Mouse (Mus musculus): ENCODE data around the gene Hnrnpl.

Gene Hnrnpl

GRCm38 (mm10) chr7:28799994-28800393 is 8.3 kb upstream of the Hnrnpl start:
- CTCF ChIA-PET = interaction anchor here in 2 of 4 experiments (0.6 to 1.5 kb wide), 4 partner anchors 8 to 203 kb away, joined by 3 to 4 read pairs (median 3); partner anchors contain the start of gene Hnrnpl (in 1 of the 2)
- POLR2A ChIA-PET = interaction anchor here in 3 of 4 experiments (0.7 to 10.2 kb wide), 6 partner anchors 12 to 336 kb away, joined by 3 to 391 read pairs (median 12); partner anchors contain the start of genes Hnrnpl (in 2 of the 3) and Ech1 (in 1 of the 3)

GRCm38 (mm10) chr7:28801451-28801850 is 6.9 kb upstream of the Hnrnpl start:
- ChIA-PET CTCF (interaction anchor here in 2 of 4 experiments (0.6 to 2.5 kb wide), 4 partner anchors 9 to 60 kb away, joined by 3 to 14 read pairs (median 7); partner anchors contain the start of genes Mrps12 (in 1 of the 2) and Sars2 (in 1 of the 2)), POLR2A (interaction anchor here in 3 of 4 experiments (0.6 to 10.2 kb wide), 8 partner anchors 8 to 107 kb away, joined by 3 to 391 read pairs (median 4); partner anchors contain the start of gene Hnrnpl (in 2 of the 3))

GRCm38 (mm10) chr7:28801901-28802670 is 6.3 kb upstream of the Hnrnpl start:
- POLR2A ChIA-PET = interaction anchor here (0.6 to 10.2 kb wide), 15 partner anchors 8 to 163 kb away, joined by 3 to 391 read pairs (median 4); partner anchors contain the start of gene Hnrnpl (in 2 of the 4)
- CTCF ChIA-PET = interaction anchor here in 2 of 4 experiments (0.6 to 2.5 kb wide), 5 partner anchors 8 to 333 kb away, joined by 3 to 14 read pairs (median 6); partner anchors contain the start of genes Mrps12 (in 1 of the 2) and Sars2 (in 1 of the 2)

DNA sequence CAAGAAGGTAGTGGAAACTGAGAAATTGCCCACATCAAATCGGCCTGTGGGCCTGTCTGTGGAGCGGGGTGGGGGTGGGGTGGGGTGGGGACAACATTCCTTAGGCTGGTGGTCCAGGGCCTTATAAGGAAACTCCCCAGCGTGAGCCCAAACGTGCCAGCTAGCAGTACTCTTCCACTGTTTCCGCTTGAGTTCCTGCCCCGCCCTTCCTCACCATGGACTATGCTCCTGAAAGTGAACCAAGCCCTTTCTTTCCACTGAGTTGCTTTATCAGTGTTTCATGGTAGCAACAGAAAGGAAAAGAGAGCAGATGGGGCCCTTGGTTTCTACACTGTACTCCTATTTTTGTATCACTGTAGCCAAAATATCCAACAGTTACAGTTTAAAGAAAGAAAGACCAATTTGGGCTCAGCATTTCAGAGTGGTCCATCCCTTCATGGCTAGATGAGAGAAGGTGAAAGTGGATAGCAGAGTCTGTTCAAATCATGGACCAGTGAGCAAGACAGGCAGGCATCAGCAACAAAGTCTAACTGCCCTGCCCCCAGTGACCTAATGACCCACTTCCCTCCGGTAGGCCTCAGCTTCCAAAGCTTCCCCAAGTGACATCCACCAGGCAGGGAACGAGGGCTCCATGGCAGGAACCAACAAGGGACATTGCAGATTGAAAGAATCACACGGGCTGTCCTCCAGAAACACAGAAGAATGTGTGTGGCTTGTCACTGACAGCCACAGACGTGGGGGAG is 5.3 kb upstream of the Hnrnpl start:
- POLR2A ChIA-PET = interaction anchor here (0.6 to 10.2 kb wide), 23 partner anchors 9 to 424 kb away, joined by 3 to 391 read pairs (median 4); partner anchors contain the start of genes Hnrnpl (in 2 of the 4), Ech1 (in 1 of the 4), Eif3k (in 1 of the 4) and Map4k1 (in 1 of the 4)
- CTCF ChIA-PET = interaction anchor here in 2 of 4 experiments (0.5 to 2.5 kb wide), 3 partner anchors 11 to 332 kb away, joined by 6 to 14 read pairs (median 11); no protein-coding TSS in a partner anchor

- ChIA-PET CTCF (interaction anchor here in 2 of 4 experiments (0.5 to 1.6 kb wide), 4 partner anchors 8 to 197 kb away, joined by 5 to 11 read pairs (median 6); no protein-coding TSS in a partner anchor), POLR2A (interaction anchor here (0.6 to 10.2 kb wide), 18 partner anchors 8 to 449 kb away, joined by 3 to 391 read pairs (median 4); partner anchors contain the start of genes Hnrnpl (in 2 of the 4), Ech1 (in 1 of the 4), Eif3k (in 1 of the 4) and Map4k1 (in 1 of the 4))
Observed at GRCm38 (mm10) chr7:28803756-28804155, 4.6 kb upstream of the Hnrnpl start.

DNA sequence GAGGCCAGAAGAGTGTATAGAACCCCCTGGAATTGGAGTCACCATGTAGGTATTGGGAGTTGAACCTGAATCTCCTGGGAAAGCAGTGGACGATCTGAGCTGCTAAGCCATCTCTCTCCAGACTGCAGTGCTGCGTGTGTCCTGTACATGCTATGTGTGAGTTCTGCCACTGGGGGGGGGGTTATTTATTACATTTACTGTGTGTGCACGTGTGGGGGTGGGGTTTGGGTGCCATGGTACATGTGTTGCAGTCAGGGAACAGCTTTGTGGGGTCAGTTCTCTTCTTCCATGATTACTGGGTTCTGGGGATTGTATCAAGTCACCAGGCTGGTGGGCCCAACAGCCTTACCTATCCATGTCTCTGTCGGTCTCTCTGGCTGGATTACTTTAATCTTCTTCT is 1.5 kb upstream of the Hnrnpl start:
- ChIA-PET CTCF (interaction anchor here in 2 of 4 experiments (0.6 to 1.3 kb wide), 5 partner anchors 10 to 516 kb away, joined by 3 to 6 read pairs (median 3); partner anchors contain the start of gene Selenov (in 1 of the 2)), POLR2A (interaction anchor here (0.5 to 19.5 kb wide), 15 partner anchors 7 to 487 kb away, joined by 3 to 391 read pairs (median 4); partner anchors contain the start of genes Ech1 (in 1 of the 4) and Lgals4 (in 1 of the 4))

DNA sequence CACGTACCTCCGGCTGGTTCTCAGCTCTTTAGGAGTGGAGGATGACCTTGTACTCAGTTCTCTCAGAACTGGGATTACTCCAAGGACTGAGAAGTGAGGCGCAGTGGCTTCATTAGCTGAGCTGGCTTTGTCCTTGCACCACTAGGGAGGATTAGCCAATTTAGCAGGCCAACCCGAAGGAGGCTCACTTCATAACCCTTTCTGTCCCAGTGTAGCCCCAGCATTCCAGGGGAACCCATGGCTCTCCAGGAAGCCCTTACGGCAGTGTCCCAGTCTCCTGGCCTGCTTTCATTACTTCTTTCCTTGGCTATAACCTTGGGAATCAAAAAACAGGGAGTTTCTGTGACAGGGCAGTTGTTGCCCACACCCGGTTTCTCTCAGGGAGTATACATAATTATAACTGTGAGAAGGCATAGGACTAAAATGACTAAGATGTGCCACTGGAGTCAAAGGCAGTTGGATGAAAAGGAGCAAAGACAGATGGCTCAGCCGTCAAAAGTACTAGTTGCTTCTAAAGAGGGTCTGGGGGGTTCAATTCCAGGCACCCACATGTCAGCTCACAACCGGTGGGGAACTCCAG is 610 bp upstream of the Hnrnpl start:
- POLR2A ChIA-PET = interaction anchor here (0.5 to 19.5 kb wide), 28 partner anchors 8 to 1459 kb away, joined by 3 to 391 read pairs (median 5); partner anchors contain the start of genes Ech1 (in 2 of the 4), Lgals4 (in 1 of the 4), Rps16 (in 1 of the 4) and Sirt2 (in 1 of the 4)
- CTCF ChIA-PET = interaction anchor here in 2 of 4 experiments (0.6 to 2.0 kb wide), 7 partner anchors 8 to 517 kb away, joined by 3 to 10 read pairs (median 4); partner anchors contain the start of gene Selenov (in 1 of the 2)

DNA sequence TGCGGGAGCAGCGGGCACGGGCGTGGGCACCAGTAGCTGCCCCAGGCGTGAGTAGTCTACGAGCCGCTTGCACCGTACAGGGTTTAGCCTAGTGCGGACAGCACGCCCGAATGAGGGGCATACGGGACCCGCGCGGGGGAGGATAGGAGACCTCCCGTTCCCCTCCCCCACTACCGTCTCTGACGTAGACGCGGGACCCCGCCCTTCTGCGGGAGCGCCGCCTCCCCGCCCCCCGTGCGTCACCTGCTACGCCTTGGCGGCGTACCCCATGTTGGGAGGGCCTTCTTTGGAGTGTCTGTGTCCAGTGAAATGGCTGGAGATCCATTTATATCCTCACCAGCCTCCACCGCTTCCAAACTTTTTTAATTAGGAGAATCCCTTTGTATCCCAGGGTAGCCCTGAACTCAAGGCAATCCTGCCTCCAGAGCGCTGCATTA is 634 bp downstream of the Hnrnpl start:
- POLR2A ChIA-PET = interaction anchor here (0.6 to 19.5 kb wide), 52 partner anchors 8 to 470 kb away, joined by 3 to 391 read pairs (median 6); partner anchors contain the start of genes Ech1 (in 2 of the 4), Sirt2 (in 2 of the 4), Eif3k (in 1 of the 4) and Fbxo17 (in 1 of the 4)

DNA sequence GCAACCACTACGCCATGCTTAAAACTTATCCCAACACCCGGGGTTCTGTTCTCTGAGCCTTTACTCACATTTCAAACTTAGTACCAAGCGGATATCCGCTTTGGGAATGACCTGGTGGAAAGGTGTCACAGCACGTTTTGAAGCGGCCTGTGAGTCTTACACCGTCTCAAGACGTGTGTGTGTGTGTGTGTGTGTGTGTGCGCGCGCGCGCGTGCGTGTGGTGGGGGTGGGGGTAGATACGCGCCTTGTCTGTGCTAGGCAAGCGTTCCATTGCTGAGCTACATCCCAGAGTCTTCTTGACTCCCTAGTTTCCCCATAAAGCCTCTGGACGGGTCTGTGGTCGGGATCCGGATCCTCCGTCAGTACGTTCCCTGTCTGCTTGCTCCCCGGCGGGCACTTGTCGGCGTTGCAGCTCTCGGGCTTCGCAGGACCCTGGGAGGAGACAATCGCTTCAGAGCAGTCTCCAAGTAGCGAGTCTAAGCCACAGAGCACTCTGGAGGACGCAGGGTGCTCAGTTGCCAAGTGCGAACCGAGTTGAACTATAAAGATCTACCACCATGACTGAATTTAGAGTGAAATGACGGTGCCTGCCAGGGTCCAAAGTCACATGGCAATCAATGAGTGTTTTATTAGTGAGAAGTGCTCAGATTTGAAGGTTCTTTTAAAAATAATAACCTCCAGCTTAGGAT is 1.2 kb downstream of the Hnrnpl start:
- CTCF ChIA-PET = interaction anchor here in 3 of 4 experiments (0.7 to 2.6 kb wide), 19 partner anchors 12 to 282 kb away, joined by 3 to 19 read pairs (median 4); partner anchors contain the start of genes Mrps12 (in 2 of the 3), Sars2 (in 2 of the 3), Ech1 (in 1 of the 3) and Eif3k (in 1 of the 3)
- POLR2A ChIA-PET = interaction anchor here (0.6 to 19.5 kb wide), 143 partner anchors 8 to 1174 kb away, joined by 3 to 391 read pairs (median 5); partner anchors contain the start of genes Eif3k (in 3 of the 4), Mrps12 (in 3 of the 4), Sars2 (in 3 of the 4) and Ech1 (in 2 of the 4)

More for the DNA sequence above, 634 bp downstream of the Hnrnpl start:
- CTCF ChIA-PET = interaction anchor here in 2 of 4 experiments (0.9 to 2.6 kb wide), 6 partner anchors 9 to 29 kb away, joined by 3 to 19 read pairs (median 4); no protein-coding TSS in a partner anchor

- POLR2A ChIA-PET = interaction anchor here (0.5 to 19.5 kb wide), 207 partner anchors 9 to 1554 kb away, joined by 3 to 391 read pairs (median 4); partner anchors contain the start of genes Eif3k (in 4 of the 4), Mrps12 (in 3 of the 4), Sars2 (in 3 of the 4) and Sirt2 (in 3 of the 4)
Observed at GRCm38 (mm10) chr7:28810107-28811066, 2.0 kb downstream of the Hnrnpl start.

DNA sequence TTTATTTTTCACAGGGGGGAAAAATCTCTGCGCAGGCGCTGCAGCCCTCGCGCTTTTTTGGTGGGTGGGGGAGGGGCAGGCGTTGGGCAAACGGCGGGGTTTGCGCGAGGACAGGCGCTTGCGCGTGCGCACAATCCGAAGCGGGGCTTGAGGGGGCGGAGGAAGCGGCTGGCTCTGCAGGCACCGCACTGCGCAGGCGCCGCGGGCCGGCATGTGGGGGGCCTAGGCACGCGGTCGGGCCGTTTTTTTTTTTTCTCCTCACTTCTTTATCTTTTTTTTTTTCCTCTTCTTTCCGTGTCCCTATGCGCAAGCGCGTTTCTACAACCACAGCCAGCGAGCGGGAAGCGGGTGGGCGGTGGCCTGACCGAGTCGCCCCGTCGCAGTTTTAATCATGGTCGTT is 2.9 kb downstream of the Hnrnpl start:
- CTCF ChIA-PET = interaction anchor here in 2 of 4 experiments (0.6 to 1.8 kb wide), 6 partner anchors 10 to 1478 kb away, joined by 3 to 7 read pairs (median 4); partner anchors contain the start of gene Ech1 (in 1 of the 2)
- POLR2A ChIA-PET = interaction anchor here (0.5 to 19.5 kb wide), 87 partner anchors 9 to 1136 kb away, joined by 3 to 391 read pairs (median 6); partner anchors contain the start of genes Eif3k (in 3 of the 4), Sirt2 (in 3 of the 4), Actn4 (in 2 of the 4) and Ech1 (in 2 of the 4)

More at GRCm38 (mm10) chr7:28810107-28811066, 2.0 kb downstream of the Hnrnpl start:
- CTCF ChIA-PET = interaction anchor here (0.6 to 2.6 kb wide), 27 partner anchors 9 to 1478 kb away, joined by 3 to 19 read pairs (median 5); partner anchors contain the start of genes Mrps12 (in 2 of the 4), Sars2 (in 2 of the 4), Ech1 (in 1 of the 4) and Eif3k (in 1 of the 4)

DNA sequence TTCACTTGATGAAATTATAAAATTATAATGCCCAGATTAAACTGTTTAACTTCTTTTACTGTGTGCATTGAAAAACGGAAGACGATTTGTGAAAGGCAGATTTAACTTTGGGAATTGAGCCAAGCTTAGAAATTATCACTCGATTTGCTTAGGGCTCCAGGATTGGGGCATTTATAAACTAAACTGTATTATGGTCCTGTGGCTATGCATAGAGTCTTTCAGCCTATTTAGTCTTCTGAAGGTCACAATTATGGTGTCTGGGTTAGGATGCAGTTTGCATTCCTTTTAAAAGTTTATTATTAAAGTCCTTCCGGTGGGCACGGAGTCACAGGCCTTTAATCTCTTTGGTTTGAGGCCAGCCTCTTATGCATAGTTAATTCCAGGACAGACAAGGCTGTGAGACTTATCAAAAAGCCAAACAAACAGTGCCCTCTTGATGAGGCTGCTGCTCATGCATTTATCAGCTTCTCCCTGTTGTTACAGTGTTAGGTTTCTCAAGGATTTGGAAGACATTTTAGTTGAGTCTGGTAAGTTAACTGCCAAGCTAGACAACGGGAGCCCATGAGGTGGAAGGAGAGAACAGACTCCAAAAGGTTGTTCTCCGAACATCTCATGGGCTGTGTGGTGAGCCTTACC is 3.4 kb downstream of the Hnrnpl start:
- CTCF ChIA-PET = interaction anchor here in 1 of 4 experiments (0.6 kb wide), 1 partner anchor 225 kb away, joined by 4 read pairs; no protein-coding TSS in a partner anchor
- POLR2A ChIA-PET = interaction anchor here (0.5 to 19.5 kb wide), 50 partner anchors 9 to 433 kb away, joined by 3 to 391 read pairs (median 8); partner anchors contain the start of genes Ech1 (in 2 of the 4), Eif3k (in 2 of the 4), Map4k1 (in 2 of the 4) and Sirt2 (in 2 of the 4)

GRCm38 (mm10) chr7:28812436-28812835 is 4.1 kb downstream of the Hnrnpl start:
- POLR2A ChIA-PET = interaction anchor here (0.6 to 19.5 kb wide), 41 partner anchors 8 to 420 kb away, joined by 3 to 391 read pairs (median 4); partner anchors contain the start of genes Ech1 (in 3 of the 4), Eif3k (in 2 of the 4), Map4k1 (in 2 of the 4) and Mrps12 (in 2 of the 4)
- CTCF ChIA-PET = interaction anchor here in 1 of 4 experiments (1.0 kb wide), 1 partner anchor 16 kb away, joined by 3 read pairs; no protein-coding TSS in a partner anchor

All from embryonic stem cell, embryonic (primary cell).